Mouse (Mus musculus): Measurements from ENCODE around the gene Adora1.

The Adora1 gene

GRCm38 (mm10) chr1:134237438-134237837, 2.2 kb upstream of the Adora1 start:
- DNase-seq (ENCODE audit: low read depth), result no peak

DNA sequence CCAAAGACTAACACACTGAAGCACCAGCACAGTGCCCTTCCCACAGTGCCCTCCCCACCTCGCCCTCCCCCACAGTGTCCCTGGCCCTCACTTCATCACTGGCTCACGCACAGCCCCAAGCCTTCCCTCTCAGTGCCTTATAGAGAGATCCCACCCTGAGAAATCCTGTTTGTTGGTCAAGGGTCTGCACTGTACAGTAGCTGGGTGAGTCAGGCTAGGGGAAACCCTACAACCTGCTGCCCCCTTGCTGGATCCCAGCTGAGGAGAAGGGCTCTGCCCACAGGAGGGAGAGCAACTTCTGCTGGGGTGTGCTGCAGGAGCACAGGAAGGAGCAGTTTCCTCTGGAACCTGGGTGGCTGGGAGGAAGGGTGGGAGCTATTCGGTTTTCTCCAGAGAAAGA, 911 bp upstream of the Adora1 start:
- no peak for DNase-seq (ENCODE audit: low read depth)

- peak; percentile 1 for DNase-seq (ENCODE audit: low read depth)
These were observed 508 bp downstream of the Adora1 start for GRCm38 (mm10) chr1:134234455-134235390.

DNA sequence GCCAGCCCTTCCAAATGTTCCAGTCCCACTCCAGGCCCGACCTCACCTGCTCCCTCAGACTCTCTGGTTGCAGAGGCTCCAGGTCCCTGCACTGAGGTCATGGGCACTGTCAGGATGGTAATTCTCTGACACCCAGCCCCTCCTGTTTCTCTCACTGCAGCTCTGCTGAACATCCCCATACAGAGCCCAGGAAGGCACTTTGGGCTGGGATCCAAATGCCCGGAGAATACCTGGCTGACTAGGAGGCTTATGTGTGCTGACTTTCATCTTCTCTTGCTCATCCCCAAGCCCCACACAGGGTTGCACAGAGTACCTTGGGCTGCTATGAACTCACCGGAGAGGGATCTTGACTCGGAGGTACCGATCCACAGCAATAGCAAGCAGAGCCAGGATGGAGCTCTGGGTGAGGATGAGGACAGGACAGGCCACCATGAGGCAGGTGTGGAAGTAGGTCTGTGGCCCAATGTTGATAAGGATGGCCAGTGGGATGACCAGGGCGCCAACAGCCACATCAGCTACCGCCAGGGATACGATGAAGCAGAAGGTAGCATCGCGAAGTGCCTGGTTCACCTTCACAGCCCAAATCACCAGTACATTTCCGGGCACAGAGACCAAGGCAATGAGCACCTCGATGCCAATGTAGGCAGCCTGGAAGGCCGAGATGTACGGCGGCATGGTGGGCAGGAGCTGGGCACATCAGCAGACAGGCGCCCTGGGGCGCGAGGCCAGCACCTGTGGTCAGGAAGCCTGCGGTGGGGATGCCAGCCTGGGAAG, 1.4 kb downstream of the Adora1 start:
- DNase-seq (ENCODE audit: low read depth), result no peak

GRCm38 (mm10) chr1:134232778-134233531, 2.3 kb downstream of the Adora1 start:
- DNase-seq (ENCODE audit: low read depth), result no peak

DNA sequence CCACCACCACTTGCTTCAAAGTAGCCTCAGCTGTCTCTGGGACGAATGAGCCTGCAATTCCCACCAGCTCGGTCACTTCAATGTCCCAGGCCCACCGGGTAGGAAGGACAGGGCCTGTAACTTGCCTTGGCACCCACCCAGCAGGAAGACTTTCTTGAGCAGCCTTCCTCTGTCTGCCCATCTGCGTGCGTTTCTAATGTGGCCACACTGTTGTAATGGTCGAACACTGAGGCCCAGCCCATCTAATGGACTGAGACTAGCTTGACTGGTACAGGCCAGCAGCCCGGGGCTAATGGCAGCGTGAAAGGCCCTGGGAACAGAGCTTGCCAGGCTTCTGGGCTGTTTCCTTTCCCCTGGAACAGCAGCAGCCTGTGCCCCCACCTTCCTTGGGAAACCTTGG, 2.9 kb downstream of the Adora1 start:
- DNase-seq (ENCODE audit: low read depth), result no peak

DNA sequence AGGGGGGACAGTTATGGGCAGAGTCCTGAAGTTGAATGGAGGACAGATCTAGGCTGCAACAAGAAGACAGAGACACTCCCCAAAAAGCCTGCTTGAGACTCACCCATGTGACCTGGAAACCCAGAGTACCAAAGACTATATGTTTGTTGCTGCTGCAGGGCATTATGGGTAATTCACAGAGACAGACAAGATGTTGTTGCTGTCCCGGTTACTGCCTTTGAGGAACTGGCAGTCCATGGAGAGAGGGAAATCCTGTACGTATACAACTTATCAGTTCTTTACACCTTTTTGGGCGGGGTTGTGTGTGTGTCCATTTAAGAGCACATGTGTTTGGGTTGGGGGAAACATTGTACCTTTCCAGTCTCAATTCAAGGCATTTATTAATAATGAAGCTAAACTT, 3.5 kb downstream of the Adora1 start:
- no peak for DNase-seq (ENCODE audit: low read depth)

DNA sequence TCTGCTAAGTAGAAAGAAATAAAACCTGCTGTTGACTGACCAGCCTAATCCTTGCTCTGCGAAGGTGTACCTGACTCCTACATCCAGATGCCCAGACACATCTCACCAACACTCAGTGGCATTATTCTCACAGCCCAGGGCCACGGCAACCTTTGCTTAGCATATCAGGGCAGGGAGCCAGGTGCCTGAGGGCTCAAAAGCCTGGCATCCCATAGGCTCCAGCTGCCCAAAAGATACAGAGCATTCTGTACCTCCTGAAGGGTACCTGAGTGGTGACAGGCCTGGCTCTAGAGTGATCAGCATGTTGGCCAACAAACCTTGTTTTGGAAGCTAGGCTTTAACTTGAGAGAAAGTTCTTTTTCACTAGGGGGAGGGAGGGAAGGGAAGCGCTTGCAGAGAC, 4.0 kb downstream of the Adora1 start:
- no peak for DNase-seq (ENCODE audit: low read depth)

GRCm38 (mm10) chr1:134230638-134231228, 4.5 kb downstream of the Adora1 start:
- DNase-seq (ENCODE audit: low read depth), result no peak

DNA sequence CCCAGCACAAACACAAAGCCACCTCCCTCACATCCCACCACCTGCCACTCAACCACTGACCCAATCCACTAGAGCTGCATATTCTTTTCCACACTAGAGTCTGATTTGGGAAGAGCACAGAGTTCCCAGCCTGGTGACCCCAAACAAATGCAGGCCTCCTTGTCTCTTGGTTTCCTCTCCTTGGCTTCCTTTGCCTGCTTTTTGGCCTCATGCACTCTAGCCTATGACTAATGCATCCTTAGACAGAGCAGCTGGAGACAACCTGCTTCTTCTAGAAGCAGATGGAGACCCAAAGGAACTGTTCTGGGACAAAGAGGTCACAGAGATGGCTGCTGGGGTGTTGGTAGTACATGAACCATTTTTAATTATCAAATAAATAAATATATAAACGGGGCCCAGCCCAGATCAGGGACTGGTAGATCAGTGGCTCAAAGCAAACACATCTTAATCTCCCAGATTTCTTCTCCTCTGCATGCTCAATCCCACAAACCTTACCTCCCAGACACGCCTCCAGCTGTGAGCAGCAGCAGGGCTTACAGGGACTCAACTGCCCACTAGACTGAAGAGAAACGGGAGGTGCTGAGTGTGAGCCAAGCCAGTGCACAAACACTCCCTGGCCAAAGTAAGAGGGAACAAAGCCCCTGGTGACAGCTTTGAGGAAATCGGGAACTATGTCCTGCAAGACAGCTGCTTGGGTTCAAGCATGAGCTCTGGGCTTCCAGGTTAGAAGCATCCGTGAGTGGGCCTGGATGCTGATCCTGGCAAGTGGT, 5.2 kb downstream of the Adora1 start:
- DNase-seq (ENCODE audit: low read depth), result no peak

DNA sequence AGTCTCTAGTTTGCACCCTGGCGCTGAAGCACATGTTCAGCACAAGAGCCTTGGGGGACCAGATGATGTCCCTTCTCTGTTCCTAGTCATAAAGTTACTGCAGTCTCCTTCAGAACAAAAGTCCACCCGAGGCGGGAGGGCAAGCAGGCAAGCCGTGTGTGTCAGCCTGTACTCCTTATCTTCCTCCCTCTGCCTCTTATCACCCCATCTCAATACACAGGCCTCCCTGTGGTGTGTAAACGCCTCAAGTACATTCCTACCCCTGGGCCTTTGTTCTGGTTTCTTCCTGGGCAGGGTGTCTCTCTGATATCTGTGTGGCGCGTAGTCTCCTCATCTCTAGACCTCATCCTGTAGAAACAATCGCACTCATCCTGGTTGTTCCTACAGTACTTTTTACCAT, 8.5 kb downstream of the Adora1 start:
- DNase-seq (ENCODE audit: low read depth), result no peak

- DNase-seq (ENCODE audit: low read depth), result no peak
These were observed 9.9 kb downstream of the Adora1 start for GRCm38 (mm10) chr1:134225375-134225774.

- no peak for DNase-seq (ENCODE audit: low read depth)
These were observed 10.5 kb downstream of the Adora1 start for GRCm38 (mm10) chr1:134224649-134225227.

DNA sequence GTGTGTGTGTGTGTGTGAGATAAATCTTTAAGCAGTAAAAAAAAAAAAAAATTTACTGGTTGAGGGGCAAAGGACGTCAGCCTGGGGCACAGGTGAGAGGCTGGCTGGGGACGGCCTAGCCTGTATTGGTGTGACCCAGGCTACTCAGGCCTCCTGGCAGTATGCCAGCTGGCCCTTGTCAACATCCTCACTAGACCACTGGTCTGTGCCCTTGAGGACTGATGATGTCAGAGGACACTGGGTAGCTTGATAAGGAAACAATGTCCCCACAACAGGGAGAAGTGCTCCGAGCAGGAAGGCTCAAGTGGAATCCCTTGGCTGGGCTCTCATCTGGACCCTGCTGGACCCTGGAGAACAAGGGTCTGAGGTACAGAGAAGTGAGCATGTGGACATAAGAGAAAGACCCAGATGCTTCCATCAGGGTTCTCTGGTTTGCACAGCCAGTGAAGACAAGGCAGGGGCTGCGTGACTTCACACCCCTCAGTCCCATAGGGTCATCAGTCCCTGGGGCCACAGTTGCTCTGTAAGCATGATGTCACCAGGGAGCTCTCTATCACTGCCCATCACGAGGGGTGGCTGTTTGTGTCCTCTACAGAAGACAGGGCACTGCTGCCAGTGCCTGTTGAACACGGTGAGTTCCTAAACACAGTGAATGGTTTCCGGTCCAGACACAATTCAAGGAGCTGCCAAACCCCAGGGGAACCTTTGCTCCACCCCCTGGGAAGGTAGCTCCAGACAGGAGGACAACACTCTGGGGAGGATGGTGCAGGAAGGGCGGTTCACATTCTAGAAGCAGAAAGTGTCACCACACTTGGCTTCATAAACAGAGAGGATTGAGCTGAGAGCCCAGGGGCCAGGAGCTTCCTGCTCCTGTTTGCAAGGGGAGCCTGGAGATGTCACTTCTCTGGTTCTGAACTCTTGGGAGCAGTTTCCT, 12.8 kb downstream of the Adora1 start:
- no peak for DNase-seq (ENCODE audit: low read depth)

GRCm38 (mm10) chr1:134221172-134221571, 14.1 kb downstream of the Adora1 start:
- DNase-seq (ENCODE audit: low read depth), result no peak

- DNase-seq (ENCODE audit: low read depth), result no peak
These were observed 15.6 kb downstream of the Adora1 start for GRCm38 (mm10) chr1:134219608-134220007.

DNA sequence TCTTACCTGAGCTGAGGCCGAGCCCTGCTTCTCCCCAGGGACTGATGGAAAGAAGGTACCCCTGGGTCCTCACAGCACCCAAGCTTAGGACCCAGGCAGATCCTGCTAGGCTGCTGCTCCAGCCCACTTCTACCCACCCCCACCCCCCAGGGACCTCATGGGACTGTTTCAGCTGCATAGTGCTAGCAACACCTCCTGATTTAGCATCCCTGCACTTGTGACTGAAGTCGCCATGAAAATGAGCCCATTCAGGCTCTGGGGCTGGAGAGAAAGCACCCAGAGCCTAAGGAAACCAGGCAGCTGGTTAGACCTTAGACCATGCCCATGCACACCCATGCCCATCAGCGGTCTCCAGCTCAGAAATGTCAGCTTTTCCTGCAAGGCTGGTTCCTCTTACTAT, 17.3 kb downstream of the Adora1 start:
- no peak for DNase-seq (ENCODE audit: low read depth)

DNA sequence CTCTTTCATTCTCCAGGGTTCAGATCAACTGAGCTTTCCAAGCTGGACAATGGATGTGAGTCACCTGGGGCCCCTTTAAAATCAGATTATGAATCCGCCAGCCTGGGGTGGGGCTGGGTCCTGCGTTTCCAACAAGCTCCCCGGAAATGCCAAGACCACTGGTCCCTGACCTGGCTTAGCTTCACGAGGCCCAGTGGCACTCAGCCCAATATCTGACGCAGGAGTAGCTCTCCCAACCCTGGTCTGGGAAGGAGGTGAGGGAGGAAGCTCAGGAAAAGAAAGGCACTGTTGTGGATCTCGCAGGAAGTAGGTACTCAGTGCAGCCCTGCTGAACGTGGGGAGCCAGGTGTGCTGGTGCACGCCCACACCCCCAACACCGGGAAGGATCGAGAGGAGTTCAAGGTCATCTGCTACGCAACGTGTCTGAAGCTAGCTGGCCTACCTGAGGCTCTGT, 18.2 kb downstream of the Adora1 start:
- no peak for DNase-seq (ENCODE audit: low read depth)

DNA sequence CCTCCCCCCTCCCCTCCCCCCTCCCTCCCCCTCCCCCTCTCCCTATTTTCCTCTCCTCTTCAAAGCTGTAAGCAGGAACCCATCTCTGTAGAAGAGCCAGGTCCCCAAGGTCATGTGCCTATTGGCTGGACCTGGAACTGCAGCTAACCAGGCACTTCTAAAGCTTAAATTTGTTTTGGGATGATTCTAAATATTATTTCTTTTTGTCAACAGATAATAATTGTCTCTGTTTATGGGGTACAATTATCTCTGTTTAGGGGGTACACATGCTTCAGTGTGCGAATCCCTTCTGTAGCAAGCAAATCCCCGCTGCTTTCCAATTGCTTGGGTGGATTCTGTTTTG, 18.6 kb downstream of the Adora1 start:
- DNase-seq (ENCODE audit: low read depth), result no peak
